Mouse (Mus musculus): Measurements from ENCODE around the gene Cntfr. TPM values are rescaled to one million over a fixed set of nuclear protein-coding genes. Genes with fewer than 3 reads are reported as not detected.

The Cntfr gene
- polyA plus RNA-seq, 1 experiment from 2014 or later, result 5.5 TPM

GRCm38 (mm10) chr4:41673186-41673585, 23.7 kb downstream of the Cntfr start:
- H3K4me1 ChIP-seq (ENCODE audit: control insufficient read depth, insufficient read depth, low read length), result peaks cover 21% of the 10 kb centered on the region
- no peaks in the 10 kb centered on the region for H3K36me3 ChIP-seq (ENCODE audit: control insufficient read depth, insufficient read depth, low read length)
- H3K4me3 ChIP-seq (ENCODE audit: low read length), result no peak overlapping the region
- H3K9ac ChIP-seq (ENCODE audit: low read depth, low read length), result no peak overlapping the region
- no peak overlapping the region for H3K4me2 ChIP-seq (ENCODE audit: low read depth, low read length)
- 75% methylated on average over 19 of the region's 19 CpGs for WGBS
- H3K27ac ChIP-seq (ENCODE audit: low read length), result no peak overlapping the region
- H3K27me3 ChIP-seq (replicated peaks; ENCODE audit: control insufficient read depth, insufficient read depth, low read length), result 0 out of 2 replicates have a peak, but pooled peaks cover 6% of the 10 kb centered on the region
- no peaks in the 10 kb centered on the region for H3K9me3 ChIP-seq (ENCODE audit: control insufficient read depth, low read length)
- ATAC-seq, result no peak

- Histone ChIP-seq H3K9ac (ENCODE audit: low read depth, low read length) (0 out of 2 replicates have a peak overlapping the region, but pooled peaks have one; percentile 24), H3K4me2 (ENCODE audit: low read depth, low read length) (no peak overlapping the region), H3K27ac (ENCODE audit: low read length) (no peak overlapping the region), H3K9me3 (ENCODE audit: control insufficient read depth, low read length) (no peaks in the 10 kb centered on the region), H3K4me3 (ENCODE audit: low read length) (no peak overlapping the region), H3K36me3 (ENCODE audit: control insufficient read depth, insufficient read depth, low read length) (no peaks in the 10 kb centered on the region), H3K27me3 (replicated peaks; ENCODE audit: control insufficient read depth, insufficient read depth, low read length) (0 out of 2 replicates have a peak, but pooled peaks cover 9% of the 10 kb centered on the region), H3K4me1 (ENCODE audit: control insufficient read depth, insufficient read depth, low read length) (peaks cover 21% of the 10 kb centered on the region)
- no peak for ATAC-seq
- WGBS, result 33% methylated on average over 8 of the region's 8 CpGs
Observed at GRCm38 (mm10) chr4:41672522-41672963, 24.3 kb downstream of the Cntfr start.

- WGBS, result 22% methylated on average over 8 of the region's 8 CpGs
- Histone ChIP-seq H3K27ac (ENCODE audit: low read length) (no peak overlapping the region), H3K4me2 (ENCODE audit: low read depth, low read length) (no peak overlapping the region), H3K27me3 (replicated peaks; ENCODE audit: control insufficient read depth, insufficient read depth, low read length) (0 out of 2 replicates have a peak, but pooled peaks cover 9% of the 10 kb centered on the region), H3K4me1 (ENCODE audit: control insufficient read depth, insufficient read depth, low read length) (peaks cover 17% of the 10 kb centered on the region), H3K9me3 (ENCODE audit: control insufficient read depth, low read length) (no peaks in the 10 kb centered on the region), H3K36me3 (ENCODE audit: control insufficient read depth, insufficient read depth, low read length) (no peaks in the 10 kb centered on the region), H3K9ac (ENCODE audit: low read depth, low read length) (0 out of 2 replicates have a peak overlapping the region, but pooled peaks have one; percentile 24), H3K4me3 (ENCODE audit: low read length) (no peak overlapping the region)
- ATAC-seq, result peak; percentile 41
Observed at GRCm38 (mm10) chr4:41671963-41672480, 24.9 kb downstream of the Cntfr start.

GRCm38 (mm10) chr4:41671500-41671899, 25.4 kb downstream of the Cntfr start:
- H3K27me3 ChIP-seq (replicated peaks; ENCODE audit: control insufficient read depth, insufficient read depth, low read length), result 0 out of 2 replicates have a peak, but pooled peaks cover 9% of the 10 kb centered on the region
- no peak for ATAC-seq
- peaks cover 13% of the 10 kb centered on the region for H3K4me1 ChIP-seq (ENCODE audit: control insufficient read depth, insufficient read depth, low read length)
- H3K4me3 ChIP-seq (ENCODE audit: low read length), result no peak overlapping the region
- no peak overlapping the region for H3K9ac ChIP-seq (ENCODE audit: low read depth, low read length)
- H3K36me3 ChIP-seq (ENCODE audit: control insufficient read depth, insufficient read depth, low read length), result no peaks in the 10 kb centered on the region
- H3K27ac ChIP-seq (ENCODE audit: low read length), result no peak overlapping the region
- 40% methylated on average over 5 of the region's 5 CpGs for WGBS
- H3K4me2 ChIP-seq (ENCODE audit: low read depth, low read length), result no peak overlapping the region
- no peaks in the 10 kb centered on the region for H3K9me3 ChIP-seq (ENCODE audit: control insufficient read depth, low read length)

GRCm38 (mm10) chr4:41670836-41671235, 26.1 kb downstream of the Cntfr start:
- no peak overlapping the region for H3K4me3 ChIP-seq (ENCODE audit: low read length)
- 0 out of 2 replicates have a peak, but pooled peaks cover 9% of the 10 kb centered on the region for H3K27me3 ChIP-seq (replicated peaks; ENCODE audit: control insufficient read depth, insufficient read depth, low read length)
- WGBS, result 82% methylated on average over 18 of the region's 18 CpGs
- no peaks in the 10 kb centered on the region for H3K36me3 ChIP-seq (ENCODE audit: control insufficient read depth, insufficient read depth, low read length)
- peaks cover 9% of the 10 kb centered on the region for H3K4me1 ChIP-seq (ENCODE audit: control insufficient read depth, insufficient read depth, low read length)
- H3K9me3 ChIP-seq (ENCODE audit: control insufficient read depth, low read length), result no peaks in the 10 kb centered on the region
- H3K27ac ChIP-seq (ENCODE audit: low read length), result no peak overlapping the region
- H3K4me2 ChIP-seq (ENCODE audit: low read depth, low read length), result no peak overlapping the region
- no peak overlapping the region for H3K9ac ChIP-seq (ENCODE audit: low read depth, low read length)
- no peak for ATAC-seq

- 85% methylated on average over 11 of the region's 11 CpGs for WGBS
- ATAC-seq, result no peak
- H3K9ac ChIP-seq (ENCODE audit: low read depth, low read length), result no peak overlapping the region
- no peak overlapping the region for H3K4me2 ChIP-seq (ENCODE audit: low read depth, low read length)
- 0 out of 2 replicates have a peak, but pooled peaks cover 5% of the 10 kb centered on the region for H3K27me3 ChIP-seq (replicated peaks; ENCODE audit: control insufficient read depth, insufficient read depth, low read length)
- peaks cover 10% of the 10 kb centered on the region for H3K4me1 ChIP-seq (ENCODE audit: control insufficient read depth, insufficient read depth, low read length)
- no peaks in the 10 kb centered on the region for H3K36me3 ChIP-seq (ENCODE audit: control insufficient read depth, insufficient read depth, low read length)
- H3K27ac ChIP-seq (ENCODE audit: low read length), result no peak overlapping the region
- H3K9me3 ChIP-seq (ENCODE audit: control insufficient read depth, low read length), result no peaks in the 10 kb centered on the region
- no peak overlapping the region for H3K4me3 ChIP-seq (ENCODE audit: low read length)
Observed at GRCm38 (mm10) chr4:41666646-41667045, 30.2 kb downstream of the Cntfr start.

- H3K4me2 ChIP-seq (ENCODE audit: low read depth, low read length), result no peak overlapping the region
- no peaks in the 10 kb centered on the region for H3K36me3 ChIP-seq (ENCODE audit: control insufficient read depth, insufficient read depth, low read length)
- 0 out of 2 replicates have a peak, but pooled peaks cover 3% of the 10 kb centered on the region for H3K27me3 ChIP-seq (replicated peaks; ENCODE audit: control insufficient read depth, insufficient read depth, low read length)
- H3K4me3 ChIP-seq (ENCODE audit: low read length), result no peak overlapping the region
- 0 out of 2 replicates have a peak overlapping the region, but pooled peaks have one; percentile 11 for H3K9ac ChIP-seq (ENCODE audit: low read depth, low read length)
- peaks cover 18% of the 10 kb centered on the region for H3K4me1 ChIP-seq (ENCODE audit: control insufficient read depth, insufficient read depth, low read length)
- H3K27ac ChIP-seq (ENCODE audit: low read length), result no peak overlapping the region
- H3K9me3 ChIP-seq (ENCODE audit: control insufficient read depth, low read length), result no peaks in the 10 kb centered on the region
- WGBS, result 6% methylated on average over 5 of the region's 8 CpGs
- 0 out of 2 replicates have a peak, but pooled peaks have one; percentile 32 for ATAC-seq
Observed at GRCm38 (mm10) chr4:41665009-41665675, 31.7 kb downstream of the Cntfr start.

GRCm38 (mm10) chr4:41664533-41664932, 32.4 kb downstream of the Cntfr start:
- Histone ChIP-seq H3K36me3 (ENCODE audit: control insufficient read depth, insufficient read depth, low read length) (no peaks in the 10 kb centered on the region), H3K9me3 (ENCODE audit: control insufficient read depth, low read length) (no peaks in the 10 kb centered on the region), H3K27me3 (replicated peaks; ENCODE audit: control insufficient read depth, insufficient read depth, low read length) (0 out of 2 replicates have a peak, but pooled peaks cover 3% of the 10 kb centered on the region), H3K4me3 (ENCODE audit: low read length) (no peak overlapping the region), H3K27ac (ENCODE audit: low read length) (no peak overlapping the region), H3K9ac (ENCODE audit: low read depth, low read length) (0 out of 2 replicates have a peak overlapping the region, but pooled peaks have one; percentile 11), H3K4me1 (ENCODE audit: control insufficient read depth, insufficient read depth, low read length) (peaks cover 18% of the 10 kb centered on the region), H3K4me2 (ENCODE audit: low read depth, low read length) (no peak overlapping the region)
- 27% methylated on average over 7 of the region's 7 CpGs for WGBS
- ATAC-seq, result 0 out of 2 replicates have a peak, but pooled peaks have one; percentile 1

- 0 out of 2 replicates have a peak, but pooled peaks cover 3% of the 10 kb centered on the region for H3K27me3 ChIP-seq (replicated peaks; ENCODE audit: control insufficient read depth, insufficient read depth, low read length)
- H3K36me3 ChIP-seq (ENCODE audit: control insufficient read depth, insufficient read depth, low read length), result no peaks in the 10 kb centered on the region
- H3K9me3 ChIP-seq (ENCODE audit: control insufficient read depth, low read length), result no peaks in the 10 kb centered on the region
- no peak overlapping the region for H3K27ac ChIP-seq (ENCODE audit: low read length)
- H3K4me3 ChIP-seq (ENCODE audit: low read length), result no peak overlapping the region
- no peak overlapping the region for H3K9ac ChIP-seq (ENCODE audit: low read depth, low read length)
- WGBS, result 37% methylated on average over 9 of the region's 9 CpGs
- H3K4me1 ChIP-seq (ENCODE audit: control insufficient read depth, insufficient read depth, low read length), result peaks cover 24% of the 10 kb centered on the region
- no peak overlapping the region for H3K4me2 ChIP-seq (ENCODE audit: low read depth, low read length)
- no peak for ATAC-seq
Observed at GRCm38 (mm10) chr4:41663614-41664013, 33.3 kb downstream of the Cntfr start.
